ENCODE assay signal across 38 mouse cellular contexts in genomic region chr7:135430903-135431302, GRCm38 (mm10). TPM values are rescaled to one million over a fixed set of nuclear protein-coding genes. Genes with fewer than 3 reads are reported as not detected.
DNase-seq lines count a peak whose midpoint lies in the region; ATAC-seq lines count a peak whose summit lies in the region.
"Had no signal": no experiment of that assay in that cellular context is flagged by ENCODE, and none has a peak within 500 bp of the region (broad histone marks: within the 10 kb centered on the region; RNA-seq: fewer than 3 reads in every experiment).

No protein-coding gene starts in this region.

- no peaks in the 10 kb centered on the region for H3K9me3 ChIP-seq in midbrain, embryonic 11.5 days (ENCODE audit: control insufficient read depth, low read length)
- no peaks in the 10 kb centered on the region for H3K9me3 ChIP-seq in midbrain, embryonic 14.5 days (ENCODE audit: control insufficient read depth, low read length)
- H3K9me3 ChIP-seq: embryonic facial prominence, embryonic 10.5 days; embryonic facial prominence, embryonic 15.5 days; forebrain, embryonic 13.5 days; heart, embryonic 12.5 days; hindbrain, embryonic 15.5 days; kidney, embryonic 15.5 days; limb, embryonic 12.5 days; liver, embryonic 15.5 days; midbrain, embryonic 10.5 days had no signal

- H3K4me3 ChIP-seq in midbrain, embryonic 11.5 days (ENCODE audit: low read depth, low read length), result no peak overlapping the region
- no peak overlapping the region for H3K4me3 ChIP-seq in midbrain, embryonic 14.5 days (replicated peaks; ENCODE audit: low read depth, low read length)
- H3K4me3 ChIP-seq: embryonic facial prominence, embryonic 10.5 days; embryonic facial prominence, embryonic 15.5 days; forebrain, embryonic 13.5 days; gastrocnemius, adult 2 months; heart, adult 2 months; heart, embryonic 12.5 days; hindbrain, embryonic 15.5 days; kidney, embryonic 15.5 days; limb, embryonic 12.5 days; liver, embryonic 15.5 days; midbrain, embryonic 10.5 days had no signal

- no peaks in the 10 kb centered on the region for H3K27me3 ChIP-seq in midbrain, embryonic 11.5 days (ENCODE audit: control insufficient read depth, insufficient read depth, low read length)
- H3K27me3 ChIP-seq in midbrain, embryonic 14.5 days (ENCODE audit: control insufficient read depth, insufficient read depth, low read length), result no peaks in the 10 kb centered on the region
- H3K27me3 ChIP-seq: embryonic facial prominence, embryonic 15.5 days; forebrain, embryonic 13.5 days; heart, embryonic 12.5 days; hindbrain, embryonic 15.5 days; kidney, embryonic 15.5 days; limb, embryonic 12.5 days; liver, embryonic 15.5 days; Patski had no signal

- WGBS in midbrain, embryonic 11.5 days, result 73% methylated on average over 2 of the region's 2 CpGs
- WGBS in midbrain, embryonic 14.5 days, result 75% methylated on average over 2 of the region's 2 CpGs

- no peak overlapping the region for H3K9ac ChIP-seq in midbrain, embryonic 11.5 days (ENCODE audit: low read length)
- no peak overlapping the region for H3K9ac ChIP-seq in midbrain, embryonic 14.5 days (replicated peaks; ENCODE audit: low read length)
- H3K9ac ChIP-seq: embryonic facial prominence, embryonic 15.5 days; forebrain, embryonic 13.5 days; heart, embryonic 12.5 days; hindbrain, embryonic 15.5 days; kidney, embryonic 15.5 days; limb, embryonic 12.5 days; liver, embryonic 15.5 days; lung, embryonic 14.5 days had no signal

- H3K36me3 ChIP-seq in midbrain, embryonic 11.5 days (ENCODE audit: control insufficient read depth, insufficient read depth, low read length), result no peaks in the 10 kb centered on the region
- no peaks in the 10 kb centered on the region for H3K36me3 ChIP-seq in midbrain, embryonic 14.5 days (ENCODE audit: control insufficient read depth, insufficient read depth, low read length)
- H3K36me3 ChIP-seq: embryonic facial prominence, embryonic 10.5 days; embryonic facial prominence, embryonic 15.5 days; heart, embryonic 12.5 days; hindbrain, embryonic 15.5 days; kidney, embryonic 15.5 days; limb, embryonic 12.5 days; liver, embryonic 15.5 days; midbrain, embryonic 10.5 days had no signal

- H3K27ac ChIP-seq in midbrain, embryonic 11.5 days (ENCODE audit: low read depth, low read length), result no peak overlapping the region
- H3K27ac ChIP-seq in midbrain, embryonic 14.5 days (replicated peaks; ENCODE audit: low read depth, low read length), result no peak overlapping the region
- H3K27ac ChIP-seq: embryonic facial prominence, embryonic 10.5 days; embryonic facial prominence, embryonic 15.5 days; forebrain, embryonic 13.5 days; gastrocnemius, adult 2 months; heart, adult 2 months; hindbrain, embryonic 15.5 days; kidney, embryonic 15.5 days; limb, embryonic 12.5 days; liver, embryonic 15.5 days; midbrain, embryonic 10.5 days; stomach, postnatal 0 days had no signal

- DNase-seq in frontal cortex, postnatal 10 days (ENCODE audit: low spot score in 2 of 2), result no peak
- DNase-seq in midbrain, embryonic 11.5 days (ENCODE audit: low spot score, missing footprints), result peak; percentile 47
- no peak for DNase-seq in midbrain, embryonic 14.5 days
- peak; percentile 83 for DNase-seq in Muller cell, postnatal 12 days (ENCODE audit: inconsistent ontology term)
- peak; percentile 52 for DNase-seq in retina, postnatal 1 day
- no peak for DNase-seq in embryo, embryonic 11 days
- DNase-seq: adrenal gland, postnatal 10 days; cerebellum, adult 2 months; cerebellum, postnatal 14 days; gastrocnemius, adult 2 months; gastrocnemius, postnatal 36 days; heart, adult 2 months; kidney, adult 18-20 months; kidney, postnatal 4 days; lung, embryonic 14.5 days; lung, postnatal 14 days; thymus, adult 2 months; thymus, postnatal 36 days had no signal

- H3K4me2 ChIP-seq in midbrain, embryonic 11.5 days, result no peak overlapping the region
- H3K4me2 ChIP-seq in midbrain, embryonic 14.5 days (ENCODE audit: low read length), result no peak overlapping the region
- H3K4me2 ChIP-seq: embryonic facial prominence, embryonic 15.5 days; forebrain, embryonic 13.5 days; heart, embryonic 12.5 days; hindbrain, embryonic 15.5 days; kidney, embryonic 15.5 days; limb, embryonic 12.5 days; liver, embryonic 15.5 days; lung, embryonic 14.5 days had no signal

- peak; percentile 77; the same call in 1 of the 2 replicates for ATAC-seq in frontal cortex, adult (ENCODE audit: low TSS enrichment)
- ATAC-seq in midbrain, embryonic 11.5 days (ENCODE audit: low FRiP score), result no peak
- ATAC-seq in midbrain, embryonic 14.5 days (ENCODE audit: low FRiP score, low TSS enrichment), result no peak
- no peak for ATAC-seq in cerebellum, adult (ENCODE audit: insufficient number of reproducible peaks, low FRiP score, low TSS enrichment)
- ATAC-seq: forebrain, embryonic 13.5 days; Patski had no signal

- H3K4me1 ChIP-seq in midbrain, embryonic 11.5 days (ENCODE audit: control insufficient read depth, insufficient read depth, low read length), result no peaks in the 10 kb centered on the region
- no peaks in the 10 kb centered on the region for H3K4me1 ChIP-seq in midbrain, embryonic 14.5 days (ENCODE audit: control insufficient read depth, insufficient read depth, low read length)
- H3K4me1 ChIP-seq: embryonic facial prominence, embryonic 10.5 days; embryonic facial prominence, embryonic 15.5 days; forebrain, embryonic 13.5 days; heart, embryonic 12.5 days; hindbrain, embryonic 15.5 days; kidney, embryonic 15.5 days; limb, embryonic 12.5 days; liver, embryonic 15.5 days; midbrain, embryonic 10.5 days had no signal

RNA-seq across cellular contexts. Expression of gene Foxi2, which starts 20.8 kb away (rescaled TPM):
- polyA plus RNA-seq in midbrain, embryonic 11.5 days (2014; fragmentation: Nextera tagmentation; extraction: Ambion mirVana), result 0.57 and 0.63 TPM in 2 replicates
- 0.11 TPM in 1 of 2 replicates, not detected in the other for polyA plus RNA-seq in midbrain, embryonic 14.5 days (2014; fragmentation: Nextera tagmentation; extraction: Ambion mirVana)
- polyA plus RNA-seq: C2C12; cerebellum, adult 2 months; cortical plate, adult 2 months; forebrain, embryonic 13.5 days; heart, adult 2 months; heart, embryonic 12.5 days; heart, postnatal 0 days; intestine, embryonic 14.5 days; kidney, embryonic 15.5 days; liver, adult 2 months; liver, embryonic 15.5 days; lung, embryonic 14.5 days; neural tube, embryonic 14.5 days; Patski; spleen, adult 2 months; stomach, postnatal 0 days had no signal

Comparison
In these comparisons a context has a peak if more than half of its experiments do, and no peak if none do; other contexts are left out.
1. DNase-seq: peak in midbrain, embryonic 11.5 days (single experiment), Muller cell, postnatal 12 days (single experiment) and retina, postnatal 1 day (single experiment); none in frontal cortex, postnatal 10 days (0 of 2), midbrain, embryonic 14.5 days (single experiment) and embryo, embryonic 11 days (single experiment).